Mouse (Mus musculus) adrenal gland, postnatal 10 days (tissue): ENCODE results near the gene Itih5. TPM values are rescaled to one million over a fixed set of nuclear protein-coding genes. Genes with fewer than 3 reads are reported as not detected.
A peak's percentile ranks its signal among the peaks of the same experiment; 100 is the strongest.

Experiments
- DNase-seq: peaks from one replicate; pipeline ENCODE4 v3.0.0; 2021; ENCODE audit warnings: mixed read lengths
- long read RNA-seq, 2 experiments: library from polyadenylated mRNA; stranded (forward); transcript quantifications; one replicate each; pipeline ENCODE4 v2.0.0; 2021
- total RNA-seq, 2 experiments: library from RNA; stranded (reverse); gene quantifications; 2 replicates each; pipeline ENCODE4 v1.2.3; 2021

The Itih5 gene
- 10 to 100 TPM; 43.5 to 46.6 TPM for total RNA-seq
- long read RNA-seq, experiment 1, full-length matches to known transcripts = 36 of 57 reads
- long read RNA-seq, experiment 1, partial matches to known transcripts = 9 of 57 reads
- long read RNA-seq, experiment 1, other reads (novel, unspliced or antisense) = 12 of 57 reads
- long read RNA-seq, experiment 2, full-length matches to known transcripts = 8 of 21 reads
- long read RNA-seq, experiment 2, partial matches to known transcripts = 12 of 21 reads
- long read RNA-seq, experiment 2, other reads (novel, unspliced or antisense) = 1 of 21 reads

DNA sequence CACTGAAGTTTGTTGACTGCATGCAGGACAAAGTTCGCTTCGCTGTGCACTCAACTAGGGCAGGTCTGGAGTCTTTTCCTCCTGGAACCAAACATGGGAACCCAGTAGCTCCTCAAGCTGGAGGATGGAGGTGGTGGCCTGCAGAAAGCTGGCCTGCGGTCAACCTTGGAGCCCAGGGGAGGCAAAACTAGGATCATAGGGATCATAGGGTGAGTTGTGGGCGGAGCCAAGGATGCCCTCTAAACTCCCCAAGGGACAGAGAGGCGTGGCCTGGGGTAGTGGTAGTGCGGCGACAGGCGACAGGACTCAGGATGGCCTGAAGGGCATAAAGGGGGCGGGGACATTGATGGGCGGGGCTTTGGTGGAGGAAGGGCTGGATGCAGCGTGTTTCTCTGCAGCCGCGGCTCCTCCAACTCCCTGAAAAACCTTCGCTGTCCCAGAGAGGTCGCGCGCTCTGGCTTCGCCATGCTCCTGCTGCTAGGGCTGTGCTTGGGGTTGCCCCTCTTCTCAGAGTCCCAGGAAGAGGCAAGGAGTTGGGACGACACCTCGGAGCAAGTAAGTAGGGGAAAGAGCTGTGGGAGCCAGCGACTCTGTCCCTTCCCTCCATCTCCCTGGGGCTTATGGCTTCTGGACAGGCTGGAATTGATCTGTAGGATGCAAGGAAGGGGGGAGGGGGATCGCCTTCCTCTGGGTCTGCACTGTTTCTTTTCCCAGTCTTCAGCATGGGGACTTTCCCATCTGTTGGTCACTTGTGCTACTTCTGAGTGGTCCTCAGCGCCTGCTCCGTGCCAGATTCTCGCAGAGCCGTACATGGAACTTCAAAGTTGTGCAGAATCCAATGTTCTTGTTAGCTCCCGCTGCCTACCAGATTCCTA lies at the start of gene Itih5:
Gene Itih5 (plus strand): TSS at position 371 of the 875 bp plus-strand sequence.
- peak; percentile 81 for DNase-seq

DNA sequence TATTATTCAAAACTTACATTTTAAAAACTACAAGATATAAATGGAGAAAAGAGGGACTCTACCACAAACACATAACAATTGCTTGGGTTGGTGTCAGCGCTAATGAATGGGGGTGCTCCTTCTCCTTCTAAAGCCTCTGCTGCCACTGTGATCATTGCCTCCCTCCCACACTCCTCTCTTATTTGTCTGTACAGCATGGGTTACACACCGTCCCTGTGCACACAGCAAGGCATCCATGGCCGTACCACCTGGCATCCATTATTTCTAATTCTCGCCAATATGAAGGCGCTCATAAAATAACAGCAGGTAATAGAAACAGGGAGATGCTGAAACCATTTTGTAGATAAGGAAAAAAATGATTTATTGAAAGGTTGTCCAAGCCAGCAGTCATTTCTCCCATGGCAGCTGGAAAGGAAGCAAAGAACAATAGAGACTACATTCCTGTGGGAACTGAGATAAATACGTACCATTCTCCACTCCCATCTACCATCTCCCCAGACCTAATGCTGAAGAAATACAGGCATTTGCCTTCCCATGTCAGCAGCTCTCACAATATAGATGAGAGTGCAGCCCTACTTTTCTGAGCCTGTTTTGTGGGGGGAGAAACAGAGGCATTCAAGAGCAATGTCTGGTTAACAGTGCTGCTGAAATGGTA lies 44.7 kb upstream of the Itih5 start:
- DNase-seq = no peak

DNA sequence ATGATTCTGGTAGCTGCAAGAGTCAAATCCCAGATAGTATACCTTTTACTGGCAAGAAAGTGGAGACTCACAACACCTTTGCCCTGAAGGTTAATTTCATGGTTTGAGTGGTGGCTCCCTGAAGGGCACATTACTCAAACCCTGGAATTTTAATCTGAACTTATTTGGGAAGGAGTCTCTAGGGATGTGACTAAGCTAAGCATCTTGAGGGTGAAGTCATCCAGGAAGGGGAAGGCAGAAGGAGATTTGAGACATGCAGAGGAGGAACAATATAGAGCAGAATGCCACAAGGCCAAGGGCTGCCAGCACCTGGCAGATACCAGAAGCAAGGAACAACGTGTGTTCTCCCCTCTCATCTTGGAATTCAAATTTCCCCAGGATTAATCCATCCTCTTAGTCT lies 34.6 kb upstream of the Itih5 start:
- DNase-seq = no peak

DNA sequence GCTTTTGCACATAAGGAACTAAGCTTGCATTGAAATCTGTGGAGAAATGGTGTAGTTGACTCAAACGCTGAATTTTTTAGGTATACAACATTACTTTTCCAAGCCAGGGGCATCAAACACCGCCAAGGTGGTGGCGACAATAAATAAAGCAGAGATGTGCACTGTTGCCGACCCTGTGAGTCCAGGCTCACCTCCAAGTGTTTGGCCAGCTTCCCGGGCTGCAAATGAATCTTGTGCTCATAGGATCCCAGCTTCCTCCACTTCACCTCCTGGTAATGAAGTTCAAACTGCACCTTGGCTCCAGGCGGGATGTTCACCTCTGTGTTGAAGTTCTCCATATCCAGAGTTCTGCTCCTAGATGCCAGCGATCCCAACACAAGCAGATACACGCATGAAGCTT lies 34.1 kb upstream of the Itih5 start:
- DNase-seq = no peak

DNA sequence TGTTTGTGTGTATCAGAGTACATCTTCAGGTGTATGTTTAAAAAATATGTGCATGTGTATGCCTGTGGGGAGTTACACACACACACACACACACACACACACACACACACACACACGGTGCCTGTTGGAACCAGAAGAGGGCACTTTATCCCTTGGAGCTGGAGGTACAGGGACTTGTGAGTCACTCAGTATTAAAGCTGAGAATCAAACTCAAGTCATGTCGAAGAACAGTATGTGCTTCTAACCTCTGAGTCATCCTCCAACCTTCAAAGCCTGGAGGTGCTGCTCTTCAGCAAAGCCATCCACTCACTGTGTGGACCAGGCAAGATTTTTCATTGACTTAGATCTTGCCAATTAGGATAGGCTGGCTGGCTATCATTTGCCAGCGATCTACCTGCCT lies 31.5 kb upstream of the Itih5 start:
- DNase-seq = peak; percentile 24

DNA sequence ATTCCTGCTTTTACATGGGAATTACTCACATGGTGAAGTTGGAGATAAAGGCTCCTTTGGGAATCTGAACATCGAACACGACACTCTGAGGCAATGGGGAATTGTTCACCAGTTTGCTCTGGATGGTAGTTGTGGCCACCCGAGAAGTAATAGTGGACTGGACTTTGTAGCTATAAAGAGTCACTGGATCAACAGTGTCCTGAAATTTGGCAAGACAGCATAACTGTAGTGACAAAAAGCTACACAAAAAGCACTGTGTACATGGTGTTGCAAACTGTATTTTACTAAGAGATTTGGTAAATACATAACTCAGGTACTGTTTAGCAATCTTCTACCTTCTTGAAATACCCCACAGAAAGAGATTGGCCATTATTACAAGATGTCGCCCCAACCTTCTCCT lies 27.2 kb upstream of the Itih5 start:
- no peak for DNase-seq

DNA sequence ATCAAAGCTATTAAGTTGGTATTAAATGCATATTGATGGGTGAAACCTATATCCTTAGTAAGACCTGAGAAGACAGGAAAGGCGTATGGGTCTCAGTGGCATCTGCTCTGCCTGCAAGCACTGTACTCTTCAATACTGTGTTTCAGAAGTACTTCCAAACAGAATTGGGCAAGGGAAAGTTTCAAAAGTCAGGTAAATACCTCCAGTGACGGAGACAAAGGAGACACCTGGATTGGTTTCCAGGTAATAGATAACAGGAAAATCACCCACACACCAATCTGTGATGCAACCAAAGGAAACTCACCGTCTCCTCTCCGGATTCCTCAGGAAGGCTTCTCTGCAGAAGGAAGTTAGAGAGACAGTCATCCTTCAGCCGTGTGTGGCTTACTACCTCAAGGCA lies 25.9 kb upstream of the Itih5 start:
- DNase-seq = no peak

DNA sequence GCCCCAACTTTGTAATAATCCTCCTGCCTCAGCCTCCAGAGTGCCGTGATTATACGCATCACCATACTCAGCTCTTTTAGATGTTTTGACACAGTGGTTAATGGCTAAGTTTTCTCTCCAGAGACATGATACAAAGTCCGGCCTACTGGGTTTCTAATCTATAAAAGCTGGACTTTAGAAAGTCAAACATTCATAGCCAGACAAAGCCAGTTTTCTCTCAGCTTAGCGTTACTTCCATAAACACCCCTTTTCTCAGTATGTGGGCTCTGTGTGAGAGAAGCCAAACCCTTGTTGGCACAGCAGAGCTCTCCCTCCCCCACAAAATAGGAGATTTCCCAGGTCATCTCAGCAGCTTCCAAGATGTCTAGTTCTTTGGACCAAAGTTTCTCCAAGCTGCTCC lies 24.8 kb upstream of the Itih5 start:
- DNase-seq = no peak

DNA sequence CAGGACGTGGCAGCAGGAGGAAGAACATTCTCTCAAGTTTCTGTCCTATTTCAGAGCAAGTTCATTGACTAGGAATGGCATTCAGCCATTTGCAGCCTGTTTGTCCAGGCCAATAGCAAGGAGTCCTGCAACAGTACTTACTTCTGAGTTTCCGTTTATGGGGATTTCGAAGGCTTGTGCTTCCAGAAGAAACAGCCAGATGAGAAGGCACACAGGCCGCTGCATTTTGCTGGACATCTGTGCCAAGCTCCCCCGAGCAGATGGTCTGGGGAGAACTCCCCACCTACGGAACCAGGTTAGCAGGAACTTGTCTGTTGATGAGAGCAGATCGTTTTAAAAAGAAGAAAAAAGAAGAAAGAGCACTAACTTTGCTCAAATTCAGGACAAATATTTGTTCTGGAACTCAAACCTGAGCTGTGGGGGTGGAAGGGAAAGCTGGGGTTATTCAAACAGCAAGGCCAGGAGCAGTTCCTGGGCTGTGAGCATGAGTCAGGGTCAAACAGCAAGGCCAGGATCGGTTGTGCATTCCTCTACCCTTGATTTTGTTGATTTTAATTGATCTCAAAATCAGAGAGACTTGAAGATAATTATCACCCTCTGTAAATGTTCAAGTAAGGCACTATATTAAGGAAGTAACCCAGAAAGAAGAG lies 22.9 kb upstream of the Itih5 start:
- no peak for DNase-seq

DNA sequence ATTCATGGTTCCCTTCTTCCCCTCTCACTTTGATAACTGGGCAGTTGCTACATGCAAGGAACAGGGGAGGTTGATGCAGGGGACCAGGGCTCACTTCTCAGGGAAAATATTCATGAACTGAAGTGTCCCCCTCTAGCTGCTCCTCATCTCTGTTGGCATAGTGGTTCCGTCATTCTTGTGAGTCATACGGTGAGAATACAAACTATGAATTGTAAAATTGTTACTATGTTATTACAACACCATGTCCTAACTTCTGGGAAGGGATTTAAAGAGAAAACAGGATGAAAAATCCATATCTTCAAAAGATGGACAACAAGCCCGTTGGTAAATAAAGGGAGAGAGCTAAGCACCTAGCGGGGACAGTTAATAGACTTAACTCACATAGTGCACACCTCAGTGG lies 22.1 kb upstream of the Itih5 start, which contains the start of gene Itih2:
Gene Itih2 (minus strand): TSS at position 101 of the 400 bp plus-strand sequence.
- DNase-seq = no peak

DNA sequence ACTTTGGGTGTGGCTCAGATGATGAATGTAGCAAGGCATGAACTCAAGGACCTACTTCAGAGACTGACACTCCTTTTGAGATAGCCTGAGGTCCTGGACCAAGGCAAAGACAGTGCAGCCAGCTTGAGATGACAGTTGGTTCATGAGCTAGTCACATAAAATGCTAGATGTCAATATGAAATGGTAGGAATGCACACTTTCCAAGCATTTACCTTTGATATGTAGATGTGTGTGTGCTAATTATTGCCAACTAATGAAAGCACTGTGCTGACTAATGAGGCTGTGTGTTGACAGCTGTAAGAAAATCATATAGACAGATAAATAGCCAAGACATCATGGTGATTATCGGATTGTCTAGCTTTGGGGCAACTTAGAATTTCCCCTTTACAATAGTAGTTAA lies 21.2 kb upstream of the Itih5 start:
- DNase-seq = no peak

DNA sequence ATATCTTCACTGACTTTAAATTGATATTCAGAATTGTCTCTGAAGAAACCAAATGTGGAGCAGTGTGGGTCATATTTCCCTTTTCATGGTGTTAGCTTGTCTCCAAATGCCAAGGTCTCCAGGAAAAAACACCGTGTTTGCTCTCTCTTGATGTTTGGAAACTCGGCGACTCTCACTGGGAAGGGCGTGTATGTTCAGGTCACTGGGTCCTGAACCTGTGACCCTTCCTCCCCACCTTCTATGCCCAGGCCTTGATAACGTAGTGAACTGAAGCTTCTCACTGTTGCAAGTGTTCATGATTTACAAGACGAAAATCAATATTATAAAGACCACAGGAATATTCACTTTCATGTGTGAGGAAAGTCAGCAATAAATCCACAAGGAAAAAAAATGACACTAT lies 19.4 kb upstream of the Itih5 start:
- no peak for DNase-seq

DNA sequence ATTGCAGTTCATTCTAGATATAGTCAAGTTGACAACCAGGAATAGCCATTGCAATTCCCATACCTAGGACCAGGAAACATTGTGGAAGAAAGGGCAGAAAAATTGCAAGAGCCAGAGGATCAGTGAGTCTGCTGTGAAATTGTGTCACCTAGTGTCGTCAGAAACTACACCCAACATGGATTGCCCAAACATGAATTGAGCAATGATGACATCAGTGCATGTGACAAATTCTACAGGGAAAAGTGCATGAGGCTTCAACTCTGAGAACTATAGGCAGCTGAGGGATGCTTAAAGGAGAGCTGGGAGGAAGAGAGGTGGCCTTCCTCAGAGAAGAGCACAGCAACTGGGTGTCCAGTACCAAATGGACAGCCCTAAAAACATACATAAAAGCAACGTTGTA lies 16.1 kb upstream of the Itih5 start:
- no peak for DNase-seq

DNA sequence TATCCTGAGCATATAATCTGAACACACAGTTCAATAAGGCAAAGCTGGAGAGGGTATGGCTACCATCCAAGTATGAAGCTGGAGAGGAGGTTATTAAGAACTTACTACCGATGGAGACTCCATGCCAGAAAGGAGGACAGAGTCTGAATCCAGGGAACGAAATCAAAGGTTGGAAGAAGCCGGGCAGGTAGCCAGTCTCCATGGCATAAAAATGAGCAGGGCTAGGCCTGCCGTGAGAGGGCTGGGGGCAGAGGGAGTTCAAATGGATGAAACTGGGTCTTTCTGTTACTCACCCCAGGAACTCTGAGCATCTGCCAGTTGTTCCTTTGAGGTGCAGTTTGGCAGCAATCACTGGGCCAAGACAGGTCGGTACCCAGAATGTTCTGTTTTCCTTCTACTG lies 12.9 kb upstream of the Itih5 start:
- no peak for DNase-seq

DNA sequence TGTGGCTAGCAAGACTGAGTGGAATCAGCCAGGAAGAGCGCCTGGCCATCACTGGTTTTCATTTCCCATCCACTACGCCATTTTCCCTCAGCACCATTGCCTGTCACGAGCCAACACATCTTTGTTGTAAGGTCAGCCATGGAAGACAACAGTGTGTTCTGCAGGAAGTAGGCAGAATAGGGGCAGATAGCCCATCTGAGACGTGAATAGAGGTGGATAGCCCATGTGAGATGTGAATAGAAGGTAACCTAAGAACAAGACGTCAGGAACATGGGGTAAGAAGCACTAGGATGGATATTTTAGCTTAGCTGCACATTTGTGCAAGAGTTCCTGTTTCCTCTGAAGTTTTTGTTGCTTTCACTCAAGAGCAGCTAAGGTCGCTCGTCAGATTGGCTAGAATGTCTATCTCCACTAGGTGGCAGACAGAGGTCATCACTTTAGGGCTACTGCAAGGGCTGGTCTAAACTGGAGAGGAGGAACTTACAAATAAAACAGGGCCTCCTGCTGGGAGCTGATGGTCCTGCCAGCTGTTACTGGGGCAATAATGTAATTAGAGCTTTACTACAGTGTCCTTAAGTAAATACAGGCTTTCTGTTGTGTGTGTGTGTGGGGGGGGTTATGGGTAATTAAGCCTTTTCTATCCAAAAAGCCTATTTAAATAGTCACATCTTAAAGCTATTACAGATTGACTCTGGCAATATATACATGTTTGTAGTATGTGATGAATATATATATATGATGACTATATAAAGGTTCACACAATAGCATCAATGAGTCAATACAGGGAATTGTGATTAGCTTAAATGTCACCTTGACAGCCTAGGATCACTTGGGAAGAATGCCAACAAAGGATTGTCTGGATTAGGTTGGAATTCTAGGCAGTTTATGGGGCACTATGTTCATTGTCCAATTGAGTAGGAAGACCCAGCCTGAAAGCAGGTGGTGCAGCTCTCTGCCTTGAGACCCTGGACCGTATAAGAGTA lies 10.6 kb upstream of the Itih5 start:
- DNase-seq = peak; percentile 77

DNA sequence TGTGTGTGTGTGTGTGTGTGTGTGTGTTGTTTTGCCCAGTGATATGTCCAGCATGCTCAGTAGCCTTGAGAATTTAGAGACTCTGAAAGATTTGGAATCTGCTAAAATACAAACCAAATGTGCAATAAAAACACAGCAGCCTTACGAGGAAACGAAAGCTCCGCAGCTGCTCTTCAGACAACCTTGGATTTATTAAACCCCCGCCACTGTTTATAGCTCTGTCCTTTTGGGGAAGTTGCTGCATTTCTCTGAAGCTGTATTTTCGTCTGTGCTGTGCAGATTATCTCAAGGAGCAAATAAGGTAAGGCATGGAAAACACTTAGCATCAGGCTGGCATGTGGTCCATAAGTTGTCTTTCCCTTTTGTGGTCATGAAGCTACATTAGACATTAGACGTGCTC lies 7.9 kb upstream of the Itih5 start:
- DNase-seq = no peak

DNA sequence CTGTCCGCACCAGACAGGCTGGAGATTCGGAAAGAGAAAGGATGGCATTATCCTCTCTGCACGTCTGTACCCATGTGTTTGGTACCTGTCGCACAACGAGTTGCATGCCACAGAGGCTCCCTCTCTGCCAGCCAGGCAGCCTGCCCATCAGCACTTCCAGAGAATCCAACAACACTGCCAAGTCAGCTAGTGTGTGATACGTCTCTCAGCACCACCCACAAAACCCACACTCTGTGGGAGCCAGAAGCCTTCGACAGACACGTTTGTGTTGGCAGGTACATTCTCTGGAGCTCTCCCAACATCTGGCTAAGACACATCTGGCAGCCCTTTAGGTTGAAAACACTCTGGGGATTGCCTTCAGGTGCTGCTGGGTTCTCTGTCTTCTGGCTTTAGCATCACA lies 6.2 kb upstream of the Itih5 start:
- peak; percentile 33 for DNase-seq

DNA sequence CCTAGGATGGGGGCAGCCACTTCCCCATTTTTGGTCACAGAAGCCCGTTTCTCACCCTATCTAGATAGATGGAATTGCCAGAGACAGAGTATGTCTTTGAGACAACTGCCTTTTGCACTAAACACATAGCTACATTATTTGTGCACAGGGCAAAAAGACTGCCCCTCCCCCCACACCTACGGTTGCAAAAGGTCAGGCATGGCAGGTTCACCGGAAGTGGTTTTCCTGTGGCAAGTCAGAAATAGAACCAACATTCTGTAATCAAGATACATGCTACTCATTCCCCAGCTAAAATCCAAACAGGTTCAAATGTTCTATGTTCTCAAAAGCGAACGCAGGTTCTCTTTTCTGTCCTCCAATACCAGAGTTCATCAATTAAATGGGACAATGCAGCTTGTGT lies 781 bp upstream of the Itih5 start:
- no peak for DNase-seq

DNA sequence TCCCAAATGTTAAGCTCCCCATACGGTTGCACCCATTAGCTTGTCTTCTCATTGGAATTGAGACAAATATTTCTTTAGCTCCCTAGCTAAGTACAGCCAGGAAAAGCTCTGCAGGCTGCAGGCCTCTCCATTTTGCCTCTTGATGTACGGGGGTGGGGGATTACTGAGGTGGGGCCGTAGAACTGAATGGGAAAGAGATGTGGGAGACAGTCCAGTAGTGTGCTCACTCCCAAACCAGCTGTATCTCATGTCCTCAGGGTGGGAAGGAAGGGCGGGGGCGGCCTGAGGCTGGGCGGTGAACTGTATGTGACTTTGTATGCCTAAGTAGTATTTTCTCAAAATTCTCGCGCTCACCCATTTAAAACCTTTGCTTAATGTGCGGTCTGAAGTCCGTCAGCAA lies 3.8 kb downstream of the Itih5 start:
- DNase-seq = no peak

DNA sequence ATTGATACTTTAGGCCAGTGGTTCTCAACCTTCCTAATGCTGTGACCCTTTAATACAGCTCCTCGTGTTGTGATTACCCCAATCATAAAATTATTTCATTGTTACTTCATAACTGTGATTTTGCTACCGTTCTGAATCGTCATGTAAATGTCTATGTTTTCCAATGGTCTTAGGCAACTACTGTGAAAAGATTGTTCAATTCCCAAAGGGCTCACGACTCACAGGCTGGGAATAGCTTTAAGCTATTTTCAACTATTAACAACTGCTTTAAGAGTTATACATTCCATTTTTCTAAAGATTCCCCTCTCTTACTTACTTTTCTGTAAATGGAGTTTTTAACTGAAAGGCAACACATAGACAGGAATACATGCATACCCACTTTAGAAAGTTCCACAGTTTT lies 8.6 kb downstream of the Itih5 start:
- no peak for DNase-seq

DNA sequence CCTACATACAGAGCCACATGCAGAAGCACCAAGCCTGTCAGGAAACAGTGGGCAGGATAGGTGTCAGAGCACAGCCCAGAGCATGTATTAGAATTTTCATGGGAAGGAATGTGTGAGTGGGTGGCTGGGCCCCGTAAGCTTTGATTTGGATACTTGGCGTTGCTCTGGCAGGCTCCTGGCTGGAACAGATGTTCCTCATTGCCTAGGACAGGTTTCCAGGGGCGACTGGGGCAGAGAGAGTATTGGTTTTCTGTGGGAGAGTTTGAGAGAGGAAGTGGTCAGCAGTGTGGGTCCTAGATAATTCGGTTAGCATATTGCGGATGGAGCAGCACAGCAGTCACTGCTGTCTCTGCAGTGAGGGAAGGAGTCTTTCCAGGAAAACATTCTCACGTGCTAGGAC lies 13.3 kb downstream of the Itih5 start:
- no peak for DNase-seq

DNA sequence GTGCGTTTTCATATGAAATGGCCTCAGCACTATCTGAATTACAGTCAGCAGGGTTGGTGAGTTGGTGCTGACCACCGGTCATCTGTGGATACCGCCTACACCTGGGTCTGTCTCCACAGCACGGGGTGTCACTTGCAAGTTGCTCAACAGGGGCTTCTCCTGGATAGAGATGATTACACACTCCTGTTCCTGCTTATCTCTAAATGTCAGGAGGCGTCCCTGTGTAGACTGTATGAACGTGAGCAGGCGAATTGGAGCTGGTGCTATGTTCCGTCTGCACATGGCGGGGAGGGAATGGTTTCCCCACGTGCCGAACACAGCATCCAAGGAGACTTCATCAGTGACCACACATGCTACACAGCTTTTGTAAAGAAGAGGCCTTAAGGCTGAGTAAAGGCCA lies 13.9 kb downstream of the Itih5 start:
- DNase-seq = no peak
